Mouse (Mus musculus) C2C12 (cell line): Measurements from ENCODE around the gene Arl15. TPM values are rescaled to one million over a fixed set of nuclear protein-coding genes. Genes with fewer than 3 reads are reported as not detected.

Source experiments
- H3K27me3 ChIP-seq: one replicate; pipeline ENCODE4 v1.6.1; 2011; ENCODE audit not compliant: control insufficient read depth, insufficient read depth, insufficient read length
- H3K36me3 ChIP-seq: one replicate; pipeline ENCODE4 v1.6.1; 2011; ENCODE audit not compliant: control insufficient read depth, insufficient read depth
- H3K4me3 ChIP-seq: one replicate; pipeline ENCODE4 v1.5.1; 2011; ENCODE audit warnings: mild to moderate bottlenecking, control low read depth; ENCODE audit not compliant: poor library complexity, insufficient read depth, severe bottlenecking
- H3K79me2 ChIP-seq: one replicate; pipeline ENCODE4 v1.6.1; 2011; ENCODE audit not compliant: control insufficient read depth, insufficient read depth
- H3K79me3 ChIP-seq: one replicate; pipeline ENCODE4 v1.6.1; 2011; ENCODE audit warnings: low read depth, control low read depth
- H3ac ChIP-seq: one replicate; pipeline ENCODE3; 2011; ENCODE audit warnings: low read depth; ENCODE audit not compliant: control insufficient read depth, insufficient read length
- CEBPB ChIP-seq: IDR thresholded peaks from one replicate; pipeline ENCODE4 v1.6.1; 2011; ENCODE audit warnings: low read depth, mild to moderate bottlenecking, control low read depth, moderate library complexity
- CTCF ChIP-seq: IDR thresholded peaks from one replicate; pipeline ENCODE4 v1.5.1; 2011; ENCODE audit not compliant: control insufficient read depth, insufficient read depth, insufficient read length
- FOSL1 ChIP-seq: IDR thresholded peaks from one replicate; pipeline ENCODE4 v1.8.0; 2011; ENCODE audit warnings: mild to moderate bottlenecking, low read length; ENCODE audit not compliant: poor library complexity, insufficient read depth, severe bottlenecking
- MAX ChIP-seq: IDR thresholded peaks from one replicate; pipeline ENCODE4 v1.6.1; 2011; ENCODE audit warnings: mild to moderate bottlenecking, control low read depth
- MYOD1 ChIP-seq: IDR thresholded peaks from one replicate; pipeline ENCODE4 v1.6.1; 2011; ENCODE audit warnings: low read depth; ENCODE audit not compliant: control insufficient read depth, insufficient read length
- MYOG ChIP-seq: IDR thresholded peaks from one replicate; pipeline ENCODE4 v1.6.1; 2011; ENCODE audit not compliant: control insufficient read depth, insufficient read length; ENCODE audit errors: extremely low read depth
- USF1 ChIP-seq: IDR thresholded peaks from one replicate; pipeline ENCODE4 v1.6.1; 2011; ENCODE audit warnings: low read depth, mild to moderate bottlenecking, control low read depth, moderate library complexity
- polyA plus RNA-seq: library from polyadenylated mRNA; unstranded; fragments of >200 nt; fragmentation: generic; extraction: Trizol; gene quantifications from one replicate; pipeline ENCODE4 v1.2.1, GENCODE M21; 2012; ENCODE audit warnings: missing spikeins

Gene Arl15
- polyA plus RNA-seq, 1 experiment: 3.5 TPM

DNA sequence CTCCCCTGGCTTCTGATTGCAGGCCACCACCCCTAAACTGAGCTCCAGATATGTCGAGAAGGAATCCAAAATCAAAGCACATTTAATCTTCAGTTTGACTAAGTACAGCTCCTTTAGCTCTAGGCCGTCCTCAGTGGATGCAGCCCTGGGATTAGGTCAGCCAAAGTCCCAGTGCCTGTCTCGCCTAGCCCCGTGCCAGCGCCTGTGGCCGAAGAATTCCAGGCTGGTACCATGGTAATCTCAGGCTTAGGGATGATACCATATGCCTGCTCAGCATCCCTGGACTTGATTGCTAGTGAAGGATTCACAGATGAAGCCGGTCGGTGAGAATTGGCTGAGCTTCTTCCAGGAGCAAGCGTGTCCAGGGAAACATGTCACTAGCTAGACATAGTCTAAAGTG lies 261.4 kb downstream of the Arl15 start:
- TF ChIP-seq USF1: no peak
- TF ChIP-seq MAX: no peak
- TF ChIP-seq MYOG: no peak
- TF ChIP-seq CTCF: no peak
- TF ChIP-seq FOSL1: no peak
- no peak for TF ChIP-seq MYOD1
- no peak for TF ChIP-seq CEBPB
- H3K27me3 ChIP-seq: no peaks in the 10 kb centered on the region
- H3ac ChIP-seq: no peak overlapping the region
- no peak overlapping the region for H3K4me3 ChIP-seq
- no peaks in the 10 kb centered on the region for H3K79me2 ChIP-seq
- H3K79me3 ChIP-seq: no peaks in the 10 kb centered on the region
- no peaks in the 10 kb centered on the region for H3K36me3 ChIP-seq

GRCm38 (mm10) chr13:114060258-114060657 lies 266.0 kb downstream of the Arl15 start:
- H3K79me3 ChIP-seq: no peaks in the 10 kb centered on the region
- no peaks in the 10 kb centered on the region for H3K79me2 ChIP-seq
- no peaks in the 10 kb centered on the region for H3K36me3 ChIP-seq
- H3K4me3 ChIP-seq: no peak overlapping the region
- H3K27me3 ChIP-seq: no peaks in the 10 kb centered on the region
- H3ac ChIP-seq: no peak overlapping the region
- no peak for TF ChIP-seq CTCF

DNA sequence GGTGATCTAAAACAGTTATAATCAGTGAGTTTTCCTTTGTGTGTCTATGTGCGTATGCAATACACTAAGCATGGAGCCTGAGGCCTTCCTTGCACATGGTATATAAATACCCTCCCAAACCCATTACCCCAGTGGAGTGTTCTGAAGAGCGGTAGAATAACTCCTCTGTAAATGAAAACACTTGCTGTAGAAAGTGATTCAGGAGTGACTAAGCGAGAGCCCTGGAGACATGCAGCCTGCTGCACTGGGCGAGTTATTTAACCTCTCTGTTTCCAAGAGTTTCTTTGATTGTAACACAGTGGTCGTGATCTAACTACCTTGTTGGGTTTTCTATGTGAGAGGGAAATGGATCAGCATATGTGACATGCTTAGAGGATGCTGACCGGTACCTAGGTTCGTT lies 266.9 kb downstream of the Arl15 start:
- Histone ChIP-seq H3K4me3 (no peak overlapping the region), H3K36me3 (no peaks in the 10 kb centered on the region), H3K79me3 (no peaks in the 10 kb centered on the region), H3K79me2 (no peaks in the 10 kb centered on the region), H3ac (no peak overlapping the region), H3K27me3 (no peaks in the 10 kb centered on the region)
- TF ChIP-seq CEBPB (no peak), CTCF (no peak), MYOG (no peak), FOSL1 (no peak), MYOD1 (no peak)

DNA sequence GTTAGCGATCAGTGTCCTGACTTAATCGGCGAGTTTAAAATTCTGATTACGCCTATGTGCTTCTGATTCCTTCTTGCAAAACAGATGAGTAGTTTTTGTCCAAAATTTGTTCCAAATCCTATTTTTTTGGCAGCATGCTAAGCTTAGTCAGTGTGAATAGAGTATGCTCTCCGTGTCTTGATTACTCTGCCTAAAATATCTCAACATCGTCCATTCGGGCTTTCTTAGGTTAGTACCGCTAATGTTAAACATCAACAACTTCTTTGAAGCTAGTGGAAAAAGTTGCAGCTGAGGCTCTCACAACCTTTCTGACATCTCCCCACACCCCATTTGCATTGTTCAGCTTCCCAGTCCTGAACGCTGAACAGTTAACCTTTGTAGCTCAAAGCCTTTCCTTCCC lies 269.8 kb downstream of the Arl15 start:
- TF ChIP-seq MYOD1 (no peak), CEBPB (no peak)
- no peaks in the 10 kb centered on the region for H3K27me3 ChIP-seq
- no peaks in the 10 kb centered on the region for H3K79me2 ChIP-seq
- H3K36me3 ChIP-seq: no peaks in the 10 kb centered on the region
- no peak overlapping the region for H3ac ChIP-seq
- no peaks in the 10 kb centered on the region for H3K79me3 ChIP-seq
- no peak overlapping the region for H3K4me3 ChIP-seq

DNA sequence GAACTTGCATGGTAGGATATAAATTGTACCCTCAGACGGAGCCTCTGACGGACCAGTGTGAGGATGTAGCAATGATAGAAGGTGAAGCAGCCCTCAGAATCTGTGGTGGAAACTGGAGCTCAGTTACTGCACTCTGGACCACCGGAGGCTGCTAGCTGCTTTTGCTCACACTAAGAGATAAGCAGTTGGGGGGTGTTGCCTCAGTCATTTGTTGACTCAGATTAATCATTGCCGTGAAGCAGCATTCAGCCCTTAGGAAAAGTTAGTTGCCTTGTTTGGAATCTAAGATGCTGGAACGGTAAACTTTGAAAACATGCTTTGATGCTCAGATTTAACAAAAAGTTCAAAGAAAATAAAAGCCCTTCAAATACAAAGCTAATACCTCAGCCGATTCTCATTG lies 270.7 kb downstream of the Arl15 start:
- Histone ChIP-seq H3ac (no peak overlapping the region), H3K36me3 (no peaks in the 10 kb centered on the region)
- TF ChIP-seq MYOD1 (no peak), USF1 (no peak), MAX (no peak), MYOG (no peak), CTCF (no peak), FOSL1 (no peak), CEBPB (no peak)

DNA sequence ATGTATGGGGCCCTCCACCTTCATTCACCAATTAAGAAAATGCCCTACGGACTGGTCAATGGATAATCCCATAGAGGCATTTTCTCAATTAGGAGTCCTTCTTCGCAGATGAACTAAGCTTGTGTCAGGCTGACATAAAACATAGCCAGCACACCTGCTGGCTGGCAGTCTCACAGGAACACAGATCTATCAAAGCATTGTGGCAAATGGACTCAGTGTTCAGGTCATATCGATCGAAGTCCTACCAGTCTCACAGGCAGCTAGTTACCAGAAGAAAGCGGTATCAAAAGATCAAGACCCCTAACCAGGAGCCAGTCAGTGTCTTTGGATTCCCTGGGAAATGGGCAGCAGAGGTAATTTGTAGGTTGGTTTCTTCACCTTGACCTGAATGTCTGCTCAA lies 274.1 kb downstream of the Arl15 start:
- Histone ChIP-seq H3K36me3 (no peaks in the 10 kb centered on the region), H3K27me3 (no peaks in the 10 kb centered on the region), H3K79me3 (no peaks in the 10 kb centered on the region), H3K4me3 (no peak overlapping the region), H3ac (no peak overlapping the region), H3K79me2 (no peaks in the 10 kb centered on the region)
- TF ChIP-seq MAX: no peak
- TF ChIP-seq USF1: no peak
- TF ChIP-seq MYOD1: no peak
- TF ChIP-seq FOSL1: no peak
- TF ChIP-seq CTCF: no peak
- TF ChIP-seq CEBPB: no peak
- TF ChIP-seq MYOG: no peak

More for the DNA sequence above, 270.7 kb downstream of the Arl15 start:
- Histone ChIP-seq H3K79me3 (no peaks in the 10 kb centered on the region), H3K79me2 (no peaks in the 10 kb centered on the region), H3K27me3 (no peaks in the 10 kb centered on the region), H3K4me3 (no peak overlapping the region)

- TF ChIP-seq MYOD1 (no peak), USF1 (no peak), CEBPB (no peak), FOSL1 (no peak), MAX (no peak), CTCF (no peak), MYOG (no peak)
- no peak overlapping the region for H3K4me3 ChIP-seq
- H3K79me2 ChIP-seq: no peaks in the 10 kb centered on the region
- no peak overlapping the region for H3ac ChIP-seq
- no peaks in the 10 kb centered on the region for H3K36me3 ChIP-seq
- no peaks in the 10 kb centered on the region for H3K79me3 ChIP-seq
- no peaks in the 10 kb centered on the region for H3K27me3 ChIP-seq
Measured at GRCm38 (mm10) chr13:114071439-114071838, 277.1 kb downstream of the Arl15 start.
